Mouse (Mus musculus) forebrain, embryonic 16.5 days (tissue): ENCODE measurements at regions not wholly inside any gene's neighbourhood (a gene's known extent, or its start where the extent isn't known, plus 50 kb on each side); places are given as distances from the start of the nearest gene placed in this dataset.

Experiments
- ATAC-seq: fragments of 200-750 bp; cut with Nextera tagmentation; 2 replicates; pipeline ENCODE4 v1.8.0; 2017; ENCODE audit warnings: mild to moderate bottlenecking, moderate library complexity
- H3K27ac ChIP-seq: fragments of 300-500 bp; sonication (generic); 2 replicates; pipeline ENCODE4 v1.5.1; 2014; ENCODE audit warnings: low read length, control low read depth
- H3K27me3 ChIP-seq: fragments of 300-500 bp; sonication (generic); replicated peaks from 2 replicates; pipeline ENCODE4 v1.6.1; 2014; ENCODE audit warnings: low read length; ENCODE audit not compliant: control insufficient read depth, insufficient read depth
- H3K36me3 ChIP-seq: fragments of 300-500 bp; sonication (generic); 2 replicates; pipeline ENCODE4 v1.6.1; 2014; ENCODE audit not compliant: control insufficient read depth, insufficient read depth
- H3K4me1 ChIP-seq: fragments of 300-500 bp; sonication (generic); replicated peaks from 2 replicates; pipeline ENCODE4 v1.6.1; 2014; ENCODE audit warnings: low read length; ENCODE audit not compliant: control insufficient read depth, insufficient read depth
- H3K4me2 ChIP-seq: fragments of 300-500 bp; sonication (generic); 2 replicates; pipeline ENCODE4 v1.6.1; 2014; ENCODE audit warnings: mild to moderate bottlenecking, low read length, control low read depth
- H3K4me3 ChIP-seq: fragments of 300-500 bp; sonication (generic); replicated peaks from 2 replicates; pipeline ENCODE4 v1.5.1; 2014; ENCODE audit warnings: mild to moderate bottlenecking, low read length, control low read depth
- H3K9ac ChIP-seq: fragments of 300-500 bp; sonication (generic); replicated peaks from 2 replicates; pipeline ENCODE4 v1.6.1; 2014; ENCODE audit warnings: low read depth, low read length, control low read depth
- H3K9me3 ChIP-seq: fragments of 300-500 bp; sonication (generic); 2 replicates; pipeline ENCODE4 v1.6.1; 2016; ENCODE audit warnings: low read length; ENCODE audit not compliant: control insufficient read depth
- WGBS: fragments of 180-500 bp; shearing (Covaris S2); extraction: QIAGEN DNeasy Blood & Tissue Kit; methylation state at CpG from one replicate; pipeline ENCODE4 v1.1.7; 2014; 5-methylcytosine and 5-hydroxymethylcytosine counted together

- 21% methylated on average over 9 of the region's 9 CpGs for WGBS
- no peak overlapping the region for H3K4me3 ChIP-seq
- H3K9me3 ChIP-seq, result no peaks in the 10 kb centered on the region
- no peak overlapping the region for H3K4me2 ChIP-seq
- no peaks in the 10 kb centered on the region for H3K27me3 ChIP-seq
- peaks cover 9% of the 10 kb centered on the region for H3K4me1 ChIP-seq
- no peak for ATAC-seq
- no peak overlapping the region for H3K27ac ChIP-seq
- no peaks in the 10 kb centered on the region for H3K36me3 ChIP-seq
- H3K9ac ChIP-seq, result peak overlapping the region; percentile 22; the same call in 1 of the 2 replicates
Measured at GRCm38 (mm10) chr10:83915133-83915730, 192.6 kb downstream of the 1500009L16Rik start.

DNA sequence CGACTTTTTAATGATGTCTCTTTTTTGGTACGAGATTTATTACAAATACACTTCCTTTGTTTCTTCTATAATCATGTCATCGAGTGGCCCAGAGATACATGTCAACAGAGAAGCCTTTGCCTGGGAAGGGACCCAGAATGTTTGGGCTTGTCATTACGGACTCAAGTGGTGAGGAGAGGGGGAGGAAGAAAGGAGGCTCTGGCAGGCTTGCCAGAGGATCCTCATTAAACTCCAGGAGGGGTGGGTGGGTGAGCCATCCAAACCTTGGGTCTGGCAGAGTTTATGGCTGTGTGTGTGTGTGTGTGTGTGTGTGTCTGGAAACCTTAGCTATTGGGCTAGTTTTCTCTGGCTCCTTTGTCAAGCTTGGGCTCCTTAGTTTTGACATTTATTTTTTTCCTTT is 204.3 kb downstream of the 1500009L16Rik start:
- Histone ChIP-seq H3K9me3 (no peaks in the 10 kb centered on the region), H3K27ac (no peak overlapping the region; the same call in 1 of the 2 replicates), H3K36me3 (no peaks in the 10 kb centered on the region), H3K27me3 (no peaks in the 10 kb centered on the region), H3K4me2 (no peak overlapping the region), H3K9ac (no peak overlapping the region), H3K4me1 (peaks cover 7% of the 10 kb centered on the region), H3K4me3 (no peak overlapping the region)
- 42% methylated on average over 4 of the region's 4 CpGs for WGBS
- ATAC-seq, result peak; percentile 77

DNA sequence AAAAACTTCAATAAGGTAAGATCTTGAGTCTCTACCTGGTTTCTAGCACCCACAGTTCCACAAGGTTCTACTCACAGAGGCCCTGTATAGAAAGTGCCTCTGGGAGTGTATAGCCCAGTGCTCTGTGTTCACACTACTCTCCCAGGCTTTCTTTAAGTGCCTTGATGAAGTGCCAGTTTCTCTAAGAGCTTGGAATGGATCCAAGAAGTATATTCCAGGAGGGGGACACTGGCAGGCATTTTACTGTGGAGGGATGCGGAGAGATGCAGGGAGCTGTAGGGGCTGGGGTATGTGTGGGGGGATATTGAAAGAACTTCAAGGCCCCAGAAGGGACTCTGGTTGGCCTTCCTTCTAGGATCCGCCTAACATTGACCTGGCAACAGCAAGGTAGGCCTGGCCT is 204.9 kb downstream of the 1500009L16Rik start:
- no peaks in the 10 kb centered on the region for H3K36me3 ChIP-seq
- H3K4me3 ChIP-seq, result no peak overlapping the region
- H3K4me2 ChIP-seq, result no peak overlapping the region
- no peak overlapping the region for H3K9ac ChIP-seq
- ATAC-seq, result peak; percentile 79
- H3K27me3 ChIP-seq, result no peaks in the 10 kb centered on the region
- peaks cover 7% of the 10 kb centered on the region for H3K4me1 ChIP-seq
- 38% methylated on average over 2 of the region's 2 CpGs for WGBS
- no peaks in the 10 kb centered on the region for H3K9me3 ChIP-seq
- peak overlapping the region; percentile 15; the same call in 1 of the 2 replicates for H3K27ac ChIP-seq

GRCm38 (mm10) chr10:83931758-83932157 is 209.1 kb downstream of the 1500009L16Rik start:
- no peak overlapping the region for H3K27ac ChIP-seq
- H3K36me3 ChIP-seq, result no peaks in the 10 kb centered on the region
- H3K4me2 ChIP-seq, result no peak overlapping the region
- 87% methylated on average over 3 of the region's 3 CpGs for WGBS
- H3K4me3 ChIP-seq, result no peak overlapping the region
- no peak for ATAC-seq
- H3K27me3 ChIP-seq, result no peaks in the 10 kb centered on the region
- no peak overlapping the region for H3K9ac ChIP-seq
- no peaks in the 10 kb centered on the region for H3K9me3 ChIP-seq
- peaks cover 7% of the 10 kb centered on the region for H3K4me1 ChIP-seq

GRCm38 (mm10) chr10:83933201-83933600 is 210.5 kb downstream of the 1500009L16Rik start:
- no peaks in the 10 kb centered on the region for H3K27me3 ChIP-seq
- WGBS, result 85% methylated on average over 7 of the region's 7 CpGs
- no peak overlapping the region for H3K4me2 ChIP-seq
- H3K36me3 ChIP-seq, result no peaks in the 10 kb centered on the region
- no peaks in the 10 kb centered on the region for H3K9me3 ChIP-seq
- no peak overlapping the region for H3K9ac ChIP-seq
- no peak overlapping the region for H3K4me3 ChIP-seq
- H3K4me1 ChIP-seq, result no peaks in the 10 kb centered on the region; the same call in 1 of the 2 replicates
- ATAC-seq, result no peak
- no peak overlapping the region for H3K27ac ChIP-seq

GRCm38 (mm10) chr10:83934498-83934897 is 211.8 kb downstream of the 1500009L16Rik start:
- 56% methylated on average over 3 of the region's 3 CpGs for WGBS
- no peak for ATAC-seq
- Histone ChIP-seq H3K27ac (no peak overlapping the region), H3K36me3 (no peaks in the 10 kb centered on the region), H3K27me3 (no peaks in the 10 kb centered on the region), H3K4me3 (no peak overlapping the region), H3K9ac (no peak overlapping the region), H3K4me2 (no peak overlapping the region), H3K4me1 (no peaks in the 10 kb centered on the region), H3K9me3 (no peaks in the 10 kb centered on the region)

GRCm38 (mm10) chr10:83937168-83937567 is 214.5 kb downstream of the 1500009L16Rik start:
- no peaks in the 10 kb centered on the region for H3K9me3 ChIP-seq
- H3K27ac ChIP-seq, result no peak overlapping the region
- H3K4me1 ChIP-seq, result no peaks in the 10 kb centered on the region
- no peaks in the 10 kb centered on the region for H3K36me3 ChIP-seq
- no peaks in the 10 kb centered on the region for H3K27me3 ChIP-seq
- 68% methylated on average over 9 of the region's 9 CpGs for WGBS
- ATAC-seq, result no peak
- H3K4me2 ChIP-seq, result no peak overlapping the region
- no peak overlapping the region for H3K4me3 ChIP-seq
- H3K9ac ChIP-seq, result no peak overlapping the region

- Histone ChIP-seq H3K4me3 (no peak overlapping the region), H3K27me3 (no peaks in the 10 kb centered on the region), H3K4me2 (no peak overlapping the region), H3K4me1 (no peaks in the 10 kb centered on the region), H3K9me3 (no peaks in the 10 kb centered on the region), H3K36me3 (no peaks in the 10 kb centered on the region), H3K9ac (no peak overlapping the region), H3K27ac (no peak overlapping the region)
- 84% methylated on average over 3 of the region's 3 CpGs for WGBS
- ATAC-seq, result no peak
Measured at GRCm38 (mm10) chr10:83942101-83942500, 219.4 kb downstream of the 1500009L16Rik start.

DNA sequence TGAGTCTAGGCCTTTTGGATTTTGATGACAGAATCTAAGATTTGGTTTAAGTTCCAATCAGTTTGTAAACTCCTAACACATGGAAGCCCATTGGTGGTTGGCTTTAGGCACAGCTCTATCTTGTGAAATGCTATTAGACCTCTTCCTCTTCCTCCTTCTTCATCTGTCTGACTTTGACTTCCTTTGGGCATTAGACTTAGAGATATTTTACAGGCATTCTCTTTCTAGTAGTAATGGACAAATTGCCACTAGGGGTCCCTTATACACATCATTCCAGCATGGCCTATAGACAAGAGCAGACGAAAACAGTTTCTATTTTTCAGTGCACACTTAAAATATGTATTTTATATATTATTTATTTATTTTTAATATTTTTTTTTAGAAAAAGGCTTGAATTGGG is 221.5 kb downstream of the 1500009L16Rik start:
- no peaks in the 10 kb centered on the region for H3K4me1 ChIP-seq
- ATAC-seq, result no peak

GRCm38 (mm10) chr10:83944897-83945296 is 222.2 kb downstream of the 1500009L16Rik start:
- WGBS, result 95% methylated on average over 10 of the region's 10 CpGs
- Histone ChIP-seq H3K27ac (no peak overlapping the region), H3K4me1 (no peaks in the 10 kb centered on the region), H3K9me3 (no peaks in the 10 kb centered on the region), H3K4me3 (no peak overlapping the region), H3K4me2 (no peak overlapping the region), H3K36me3 (no peaks in the 10 kb centered on the region), H3K9ac (no peak overlapping the region), H3K27me3 (no peaks in the 10 kb centered on the region)
- ATAC-seq, result no peak

More for the DNA sequence above, 221.5 kb downstream of the 1500009L16Rik start:
- Histone ChIP-seq H3K9me3 (no peaks in the 10 kb centered on the region), H3K9ac (no peak overlapping the region), H3K4me3 (no peak overlapping the region), H3K27ac (no peak overlapping the region), H3K27me3 (no peaks in the 10 kb centered on the region), H3K4me2 (no peak overlapping the region), H3K36me3 (no peaks in the 10 kb centered on the region)
- WGBS, result 89% methylated on average over 1 of the region's 1 CpGs
